Mouse (Mus musculus): ENCODE data around the gene Mtus2.

DNA sequence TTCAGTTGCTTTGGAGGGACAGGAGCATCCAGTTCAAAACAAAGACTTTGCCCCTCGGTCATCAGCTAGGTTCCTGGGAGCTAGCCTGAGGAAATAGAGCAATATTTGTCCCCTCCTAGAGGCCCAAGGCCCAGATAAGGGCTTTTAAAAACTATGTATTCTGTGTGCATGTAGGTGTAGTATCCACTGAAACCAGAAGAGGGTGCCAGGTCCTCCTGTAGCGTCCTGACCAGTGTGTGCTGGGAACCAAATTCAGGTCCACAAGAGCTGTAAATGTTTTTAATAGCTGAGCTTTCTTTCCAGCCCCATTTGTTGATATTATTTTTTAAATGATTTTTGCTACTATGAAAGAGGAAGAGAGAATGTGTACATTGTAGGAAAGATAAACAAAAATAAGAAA lies 347.0 kb downstream of the Mtus2 start:
- TF ChIP-seq POLR2A (IDR thresholded peaks at IDR 0.05; ENCODE audit: extremely low read depth, insufficient read depth, low read length) (no peak), CTCF (IDR thresholded peaks at IDR 0.05; ENCODE audit: low read depth, low read length) (no peak)
